9 mouse cellular contexts compared by ENCODE assay signal in the genomic region with DNA sequence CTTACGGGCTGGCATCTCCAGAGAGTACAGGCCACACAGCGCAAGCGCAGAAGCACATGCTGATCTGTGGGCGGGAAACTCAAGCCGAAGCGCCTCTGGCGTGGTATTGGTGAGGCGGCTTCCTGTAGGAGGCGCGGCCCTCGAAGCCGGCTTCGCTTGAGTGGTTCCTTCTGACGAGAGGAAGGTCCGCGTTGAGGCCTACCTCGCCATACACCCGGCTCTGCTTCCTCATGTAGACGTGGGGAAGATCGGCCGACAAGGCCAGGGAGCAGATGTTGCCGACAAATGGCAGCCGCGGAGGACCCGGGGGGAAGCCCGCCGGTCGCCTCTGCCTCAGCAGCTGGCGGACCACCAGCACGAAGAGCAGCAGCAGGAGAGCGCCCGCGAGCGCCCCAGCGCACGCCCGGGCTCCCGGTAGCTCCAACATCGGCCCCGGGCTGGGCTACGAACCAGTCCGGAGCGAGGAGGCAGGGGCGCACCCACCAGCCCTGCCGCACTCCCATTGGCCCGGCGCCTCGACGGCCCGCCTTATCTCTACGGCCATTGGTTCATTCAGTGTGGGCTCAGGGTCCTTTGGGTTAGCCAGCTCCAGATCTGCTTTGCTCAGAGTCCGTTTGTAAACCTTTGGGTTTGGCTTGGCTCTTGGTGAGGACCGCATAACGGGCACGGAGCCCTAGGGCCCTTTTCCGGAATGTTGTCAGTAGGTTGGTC. TPM values are rescaled to one million over a fixed set of nuclear protein-coding genes. Genes with fewer than 3 reads are reported as not detected.
A peak's percentile ranks its signal among the peaks of the same experiment; 100 is the strongest.
DNase-seq lines count a peak whose midpoint lies in the region; ATAC-seq lines count a peak whose summit lies in the region.
"Had no signal": no experiment of that assay in that cellular context is flagged by ENCODE, and none has a peak within 500 bp of the region (broad histone marks: within the 10 kb centered on the region; RNA-seq: fewer than 3 reads in every experiment).

A gene (minus strand): TSS at position 442 of the 711 bp plus-strand sequence.

- no peaks in the 10 kb centered on the region for H3K27me3 ChIP-seq in forebrain, embryonic 13.5 days
- H3K27me3 ChIP-seq in heart, embryonic 16.5 days (ENCODE audit: control insufficient read depth, insufficient read depth, low read length) = no peaks in the 10 kb centered on the region
- H3K27me3 ChIP-seq in liver, embryonic 11.5 days (replicated peaks; ENCODE audit: control insufficient read depth, insufficient read depth, low read length) = no peaks in the 10 kb centered on the region

- peak; percentile 100 for ATAC-seq in forebrain, embryonic 13.5 days
- peak; percentile 100 for ATAC-seq in heart, embryonic 16.5 days (replicated peaks; ENCODE audit: extremely low read depth, insufficient read depth, low FRiP score)
- peak; percentile 99 for ATAC-seq in liver, embryonic 11.5 days (replicated peaks; ENCODE audit: low FRiP score)

- peak within 1 kb of the TSS; percentile 79 for H3K4me2 ChIP-seq in forebrain, embryonic 13.5 days
- peak within 1 kb of the TSS; percentile 97 for H3K4me2 ChIP-seq in heart, embryonic 16.5 days (ENCODE audit: low read depth, low read length)
- H3K4me2 ChIP-seq in liver, embryonic 11.5 days = peak within 1 kb of the TSS; percentile 59

- peak within 1 kb of the TSS; percentile 66 for H3K27ac ChIP-seq in forebrain, embryonic 13.5 days
- peak within 1 kb of the TSS; percentile 93 for H3K27ac ChIP-seq in heart, embryonic 16.5 days (ENCODE audit: low read length)
- H3K27ac ChIP-seq in liver, embryonic 11.5 days (ENCODE audit: low read depth, low read length) = peak within 1 kb of the TSS; percentile 56; the same call in 1 of the 2 replicates

- H3K4me3 ChIP-seq in forebrain, embryonic 13.5 days = peak within 1 kb of the TSS; percentile 54
- peak within 1 kb of the TSS; percentile 75 for H3K4me3 ChIP-seq in heart, embryonic 16.5 days (ENCODE audit: low read length)
- H3K4me3 ChIP-seq in liver, embryonic 11.5 days (ENCODE audit: low read depth, low read length) = peak within 1 kb of the TSS; percentile 45

- DNase-seq in CD4-positive, CD25-positive, alpha-beta regulatory T cell, adult 2 months (ENCODE audit: low read depth, low spot score) = peak; percentile 96
- DNase-seq in cerebellum, adult 11 months = peak; percentile 65
- DNase-seq in kidney, postnatal 14 days = peak; percentile 90
- peak; percentile 80 for DNase-seq in liver, embryonic 11.5 days (ENCODE audit: low spot score)
- DNase-seq in naive thymus-derived CD4-positive, alpha-beta T cell, adult 2 months (ENCODE audit: low read depth) = peak; percentile 96
- DNase-seq in spleen, postnatal 4 days (ENCODE audit: low spot score in 2 of 2) = peak; percentile 80 to 88

- no peaks in the 10 kb centered on the region for H3K9me3 ChIP-seq in forebrain, embryonic 13.5 days (replicated peaks)
- no peaks in the 10 kb centered on the region for H3K9me3 ChIP-seq in heart, embryonic 16.5 days (replicated peaks; ENCODE audit: control insufficient read depth, low read length)
- no peaks in the 10 kb centered on the region for H3K9me3 ChIP-seq in liver, embryonic 11.5 days (ENCODE audit: control insufficient read depth, low read length)

- WGBS in forebrain, embryonic 13.5 days = 3% methylated on average over 56 of the region's 56 CpGs
- 1% methylated on average over 56 of the region's 56 CpGs for WGBS in heart, embryonic 16.5 days
- 3% methylated on average over 56 of the region's 56 CpGs for WGBS in liver, embryonic 11.5 days

- no peaks in the 10 kb centered on the region for H3K4me1 ChIP-seq in forebrain, embryonic 13.5 days
- peaks cover 4% of the 10 kb centered on the region; the same call in 1 of the 2 replicates for H3K4me1 ChIP-seq in heart, embryonic 16.5 days (ENCODE audit: control insufficient read depth, insufficient read depth, low read length)
- H3K4me1 ChIP-seq in liver, embryonic 11.5 days (replicated peaks; ENCODE audit: control insufficient read depth, insufficient read depth, low read length) = no peaks in the 10 kb centered on the region; the same call in 1 of the 2 replicates

- peak within 1 kb of the TSS; percentile 68 for H3K9ac ChIP-seq in forebrain, embryonic 13.5 days
- H3K9ac ChIP-seq in heart, embryonic 16.5 days (ENCODE audit: low read length) = peak within 1 kb of the TSS; percentile 81
- H3K9ac ChIP-seq in liver, embryonic 11.5 days (ENCODE audit: low read depth, low read length) = peak within 1 kb of the TSS; percentile 42

- H3K36me3 ChIP-seq in forebrain, embryonic 13.5 days (ENCODE audit: poor library complexity, severe bottlenecking) = no peaks in the 10 kb centered on the region
- H3K36me3 ChIP-seq in heart, embryonic 16.5 days (ENCODE audit: control insufficient read depth, insufficient read depth) = no peaks in the 10 kb centered on the region
- no peaks in the 10 kb centered on the region for H3K36me3 ChIP-seq in liver, embryonic 11.5 days (ENCODE audit: control insufficient read depth, insufficient read depth, low read length)

RNA-seq across cellular contexts. Expression of the gene that starts here (rescaled TPM):
- polyA plus RNA-seq in forebrain, embryonic 13.5 days (2015; fragmentation: Nextera tagmentation; extraction: Ambion mirVana) = 0.92 and 1.6 TPM in 2 replicates
- 1.4 and 1.5 TPM in 2 replicates for polyA plus RNA-seq in heart, embryonic 16.5 days (2015; fragmentation: Nextera tagmentation; extraction: Ambion mirVana)
- 0.80 and 1.2 TPM in 2 replicates for polyA plus RNA-seq in liver, embryonic 11.5 days (2014; fragmentation: Nextera tagmentation; extraction: Ambion mirVana)
- polyA plus RNA-seq: C2C12 had no signal

Comparison
In these comparisons a context has a peak if more than half of its experiments do, and no peak if none do; other contexts are left out.
1. Peak in every context shown above with its lines: DNase-seq, ATAC-seq, H3K4me3 ChIP-seq and H3K27ac ChIP-seq.